Mouse (Mus musculus) stomach, embryonic 14.5 days (tissue): ENCODE measurements at regions not wholly inside any gene's neighbourhood (a gene's known extent, or its start where the extent isn't known, plus 50 kb on each side); places are given as distances from the start of the nearest gene placed in this dataset. TPM values are rescaled to one million over a fixed set of nuclear protein-coding genes. Genes with fewer than 3 reads are reported as not detected.

Source experiments
- ATAC-seq: fragments of 200-750 bp; cut with Nextera tagmentation; 2 replicates; pipeline ENCODE4 v1.8.0; 2017; ENCODE audit warnings: low read depth, moderate TSS enrichment; ENCODE audit not compliant: insufficient number of reproducible peaks, insufficient read depth, low FRiP score
- H3K27ac ChIP-seq: fragments of 300-500 bp; sonication (generic); 2 replicates; pipeline ENCODE4 v1.5.1; 2014; ENCODE audit warnings: mild to moderate bottlenecking, low read length, moderate library complexity, mixed read lengths
- H3K27me3 ChIP-seq: fragments of 300-500 bp; sonication (generic); 2 replicates; pipeline ENCODE4 v1.6.1; 2014; ENCODE audit warnings: low read length, control low read depth, mixed read lengths; ENCODE audit not compliant: control insufficient read depth, insufficient read depth
- H3K36me3 ChIP-seq: fragments of 300-500 bp; sonication (generic); 2 replicates; pipeline ENCODE4 v1.6.1; 2014; ENCODE audit warnings: mild to moderate bottlenecking, control low read depth, low read length, moderate library complexity, mixed read lengths; ENCODE audit not compliant: control insufficient read depth, insufficient read depth
- H3K4me1 ChIP-seq: fragments of 300-500 bp; sonication (generic); 2 replicates; pipeline ENCODE4 v1.6.1; 2014; ENCODE audit warnings: low read length, control low read depth, mixed read lengths; ENCODE audit not compliant: control insufficient read depth, insufficient read depth
- H3K4me2 ChIP-seq: fragments of 300-500 bp; sonication (generic); replicated peaks from 2 replicates; pipeline ENCODE4 v1.6.1; 2014; ENCODE audit warnings: low read depth, low read length, control low read depth
- H3K4me3 ChIP-seq: fragments of 300-500 bp; sonication (generic); 2 replicates; pipeline ENCODE4 v1.5.1; 2014; ENCODE audit warnings: low read depth, low read length, control low read depth
- H3K9ac ChIP-seq: fragments of 300-500 bp; sonication (generic); replicated peaks from 2 replicates; pipeline ENCODE4 v1.6.1; 2014; ENCODE audit warnings: low read depth, mild to moderate bottlenecking, control low read depth, low read length, moderate library complexity, mixed read lengths
- H3K9me3 ChIP-seq: fragments of 300-500 bp; sonication (generic); 2 replicates; pipeline ENCODE4 v1.6.1; 2016; ENCODE audit warnings: low read depth, low read length, control low read depth; ENCODE audit not compliant: control insufficient read depth
- WGBS: fragments of 180-500 bp; shearing (Covaris S2); extraction: QIAGEN DNeasy Blood & Tissue Kit; methylation state at CpG from one replicate; pipeline ENCODE4 v1.1.7; 2014; 5-methylcytosine and 5-hydroxymethylcytosine counted together
- microRNA-seq: library from miRNA; unstranded; fragments of <30 nt; microRNA quantifications from one replicate; pipeline ENCODE4, GENCODE M21; 2016

DNA sequence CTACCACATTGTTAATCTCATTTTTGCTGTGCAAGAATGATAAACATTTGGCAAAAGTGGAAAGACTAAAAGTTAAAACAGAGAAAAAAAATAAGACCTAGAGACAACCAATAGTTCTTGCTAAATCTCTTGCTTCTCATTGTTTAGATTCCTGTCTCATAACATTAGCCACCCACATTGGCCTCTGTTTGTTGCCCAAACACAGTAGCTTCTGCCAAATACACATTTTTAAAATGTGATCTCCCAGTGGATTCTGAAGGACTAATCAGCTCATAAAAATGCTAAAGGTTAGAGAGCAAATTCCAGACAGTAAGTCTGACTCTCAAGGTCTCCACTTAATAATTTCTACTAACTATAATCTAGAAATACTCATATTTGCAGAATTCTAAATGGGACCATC, 127.1 kb upstream of the Arx start:
- Histone ChIP-seq H3K9me3 (no peaks in the 10 kb centered on the region), H3K4me1 (no peaks in the 10 kb centered on the region), H3K27ac (no peak overlapping the region), H3K4me2 (no peak overlapping the region), H3K27me3 (no peaks in the 10 kb centered on the region), H3K36me3 (no peaks in the 10 kb centered on the region), H3K9ac (no peak overlapping the region), H3K4me3 (no peak overlapping the region)
- ATAC-seq: no peak

GRCm38 (mm10) chrX:93160956-93161355, 125.3 kb upstream of the Arx start:
- Histone ChIP-seq H3K4me2 (no peak overlapping the region), H3K9ac (no peak overlapping the region), H3K4me3 (no peak overlapping the region), H3K4me1 (no peaks in the 10 kb centered on the region), H3K9me3 (no peaks in the 10 kb centered on the region), H3K36me3 (no peaks in the 10 kb centered on the region), H3K27me3 (no peaks in the 10 kb centered on the region), H3K27ac (no peak overlapping the region)
- WGBS: 40% methylated on average over 1 of the region's 1 CpGs
- ATAC-seq: no peak

Small RNAs in the stretch of these regions (microRNA-seq; reads per million reads assigned to microRNA genes)
- gene Gm24973: not detected
